Mouse (Mus musculus) right cerebral cortex, postnatal 25 days (tissue): ENCODE measurements around the gene Plk1.
A peak's percentile ranks its signal among the peaks of the same experiment; 100 is the strongest.

ENCODE experiments used
- DNase-seq: peaks from one replicate; pipeline ENCODE4 v3.0.0; 2022

The Plk1 gene

DNA sequence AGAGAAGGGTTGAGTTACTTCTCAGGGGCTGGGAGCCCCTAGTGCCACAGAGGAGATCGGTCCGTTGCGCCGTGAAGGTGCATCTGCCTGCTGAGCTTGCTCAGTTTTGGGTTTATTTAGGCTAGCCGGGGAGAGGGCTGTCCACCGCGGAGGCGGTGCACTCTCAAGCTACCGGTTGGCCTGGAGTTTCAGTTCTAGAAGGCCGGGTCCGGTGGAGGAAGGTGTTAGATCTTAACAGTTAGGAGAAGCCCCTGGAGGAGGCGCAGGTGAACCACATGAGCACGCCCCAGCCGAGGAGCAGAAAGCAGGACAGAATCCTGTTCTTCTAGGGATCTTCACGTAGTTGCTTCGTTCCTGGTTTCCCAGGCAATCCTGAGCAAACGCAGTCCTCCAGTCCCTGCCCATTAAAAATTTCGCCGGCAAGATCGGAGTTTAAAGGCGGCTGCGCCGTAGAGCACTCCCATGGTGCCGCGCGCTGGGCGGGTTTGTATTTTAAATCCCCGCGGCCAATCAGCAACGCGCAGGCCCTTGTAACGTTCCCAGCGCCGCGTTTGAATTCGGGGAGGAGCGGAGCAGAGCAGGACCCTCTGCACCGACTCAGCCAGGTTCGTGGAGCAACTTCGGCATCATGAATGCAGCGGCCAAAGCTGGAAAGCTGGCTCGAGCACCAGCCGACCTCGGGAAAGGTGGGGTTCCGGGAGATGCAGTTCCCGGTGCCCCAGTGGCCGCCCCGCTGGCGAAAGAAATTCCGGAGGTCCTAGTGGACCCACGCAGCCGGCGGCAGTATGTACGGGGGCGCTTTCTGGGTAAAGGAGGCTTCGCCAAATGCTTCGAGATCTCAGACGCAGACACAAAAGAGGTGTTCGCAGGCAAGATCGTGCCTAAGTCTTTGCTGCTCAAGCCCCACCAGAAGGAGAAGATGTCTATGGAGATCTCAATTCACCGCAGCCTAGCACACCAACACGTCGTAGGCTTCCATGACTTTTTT lies at the start of gene Plk1:
Gene Plk1, plus strand, starts transcription at position 525 of the 988 bp plus-strand sequence.
- DNase-seq: peak; percentile 82

- no peak for DNase-seq
Measured at GRCm38 (mm10) chr7:122123518-122123917, 35.7 kb upstream of the Plk1 start.

DNA sequence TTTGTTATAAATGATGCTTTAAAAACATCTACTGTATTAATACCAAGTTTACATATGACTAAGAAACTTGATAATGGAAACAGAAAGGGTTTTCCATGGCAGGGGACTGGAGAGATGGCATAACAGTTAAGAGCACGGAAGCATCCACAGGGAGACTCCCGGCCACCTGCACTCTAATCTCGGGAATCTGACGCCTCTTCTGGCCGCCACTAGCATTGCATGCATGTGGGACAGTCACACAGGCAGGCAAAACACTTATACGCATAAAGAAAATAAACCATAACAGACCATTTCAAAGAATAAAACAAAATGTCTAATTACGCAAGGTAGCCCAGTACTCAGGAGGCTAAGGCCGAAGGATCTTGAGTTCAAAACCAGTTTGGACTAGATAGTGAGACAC lies 33.6 kb upstream of the Plk1 start:
- no peak for DNase-seq

DNA sequence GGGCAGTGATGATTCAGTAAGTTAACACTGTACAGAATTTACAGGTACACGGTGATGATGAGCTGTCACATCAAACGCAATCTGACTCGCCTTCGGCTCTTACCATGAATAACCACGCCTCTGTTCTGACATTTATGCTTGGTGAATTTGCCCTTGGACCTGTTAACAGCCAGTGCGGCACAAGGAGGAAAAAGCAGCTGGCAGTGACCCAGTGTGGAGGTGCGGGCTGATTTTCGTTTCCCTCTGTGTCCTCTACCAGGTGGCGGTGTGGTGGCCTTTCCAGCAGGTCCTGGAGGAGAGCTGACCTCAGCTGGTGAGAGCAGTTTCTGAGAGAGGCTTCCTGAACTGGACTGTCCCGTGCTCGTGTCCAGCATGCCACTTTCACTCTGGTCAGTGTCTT lies 32.3 kb upstream of the Plk1 start:
- DNase-seq: no peak

GRCm38 (mm10) chr7:122131834-122132233 lies 27.4 kb upstream of the Plk1 start:
- no peak for DNase-seq

DNA sequence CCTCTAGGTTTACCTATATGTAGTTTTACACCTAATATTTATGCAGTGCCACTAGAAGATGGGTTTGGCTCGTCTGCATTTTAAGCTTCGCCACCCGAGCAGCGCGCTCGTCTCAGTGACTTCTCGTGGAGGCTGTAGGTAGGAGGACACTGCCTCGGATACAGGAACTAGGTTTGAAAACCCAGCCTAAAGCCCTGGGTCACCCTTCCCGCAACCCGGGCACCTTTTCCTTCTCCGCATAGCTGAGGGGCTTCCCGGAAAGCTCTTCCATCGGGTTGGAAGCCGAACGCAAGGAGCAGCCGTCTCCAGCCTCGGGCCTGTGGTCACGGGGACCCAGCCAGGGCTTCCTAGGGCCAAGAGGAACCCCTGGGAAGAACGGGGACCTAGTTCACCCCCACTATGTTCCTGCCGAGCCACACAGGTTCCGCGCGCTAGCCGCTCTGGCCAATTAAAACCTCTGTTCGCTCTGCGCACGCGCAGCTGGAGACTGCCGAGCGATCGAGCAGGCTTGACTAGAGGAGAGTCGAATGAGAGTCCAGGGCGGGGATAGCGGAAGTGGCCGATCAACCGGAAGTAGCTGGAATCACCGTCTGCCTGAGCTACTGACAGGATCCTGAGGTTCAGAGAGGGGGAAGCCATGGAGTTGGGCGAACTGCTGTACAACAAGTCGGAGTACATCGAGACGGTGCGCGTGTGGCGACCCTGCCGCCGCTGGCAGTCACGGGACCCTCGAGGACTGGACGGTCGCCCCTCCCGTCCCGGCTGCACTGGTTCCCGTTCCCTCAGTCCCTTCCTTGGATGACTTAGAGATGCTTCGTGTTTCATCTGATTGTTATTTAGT lies 26.5 kb upstream of the Plk1 start, which contains the start of the genes Palb2 and Dctn5:
Gene Palb2, minus strand, starts transcription at position 489 of the 841 bp plus-strand sequence.
Gene Dctn5, plus strand, starts transcription at position 545 of the 841 bp plus-strand sequence.
- peak; percentile 99 for DNase-seq

- no peak for DNase-seq
Measured at GRCm38 (mm10) chr7:122133338-122133625, 26.0 kb upstream of the Plk1 start.

- no peak for DNase-seq
Measured at GRCm38 (mm10) chr7:122135070-122135469, 24.2 kb upstream of the Plk1 start.

DNA sequence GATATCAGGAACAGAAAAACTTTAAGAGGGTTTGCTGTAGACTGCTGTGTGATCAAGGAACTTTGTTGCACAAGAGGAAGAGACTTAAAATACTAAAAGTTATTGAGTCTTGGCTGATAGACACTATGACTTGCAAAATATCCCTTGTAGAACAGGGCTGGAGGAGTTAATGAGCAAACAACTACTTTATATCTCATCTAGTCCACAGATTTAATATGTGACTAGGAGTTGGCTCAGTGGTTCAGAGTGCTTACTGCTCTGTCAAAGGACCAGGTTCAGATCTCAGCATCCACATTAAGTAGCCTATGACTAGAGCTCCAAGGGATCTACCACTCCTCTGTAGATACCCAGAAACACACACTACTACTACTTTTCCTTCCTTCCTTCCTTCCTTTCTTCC lies 22.2 kb upstream of the Plk1 start:
- DNase-seq: no peak

- DNase-seq: no peak
Measured at GRCm38 (mm10) chr7:122138190-122138589, 21.0 kb upstream of the Plk1 start.

DNA sequence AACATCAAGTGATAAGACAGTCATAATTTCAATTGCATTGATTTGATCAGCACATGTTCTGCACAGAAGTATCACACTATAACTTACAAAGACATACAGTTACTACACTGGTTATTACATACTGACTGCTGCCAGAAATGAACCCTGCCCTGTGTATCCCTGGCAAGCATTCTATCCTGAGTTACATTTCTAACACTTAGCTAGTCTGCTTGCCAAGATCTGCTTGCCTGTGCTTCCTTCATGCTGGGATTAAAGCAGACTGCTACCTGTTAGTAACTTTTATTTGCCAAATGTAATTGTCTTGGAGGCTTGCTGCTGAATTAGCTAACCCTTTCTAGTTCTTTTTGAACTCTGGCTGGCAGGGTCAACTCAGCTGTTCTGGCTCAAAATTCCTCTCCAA lies 18.2 kb upstream of the Plk1 start:
- DNase-seq: no peak

GRCm38 (mm10) chr7:122152473-122152872 lies 6.8 kb upstream of the Plk1 start:
- no peak for DNase-seq

GRCm38 (mm10) chr7:122158488-122158887 lies 751 bp upstream of the Plk1 start:
- no peak for DNase-seq

- no peak for DNase-seq
Measured at GRCm38 (mm10) chr7:122160037-122160436, 798 bp downstream of the Plk1 start.

DNA sequence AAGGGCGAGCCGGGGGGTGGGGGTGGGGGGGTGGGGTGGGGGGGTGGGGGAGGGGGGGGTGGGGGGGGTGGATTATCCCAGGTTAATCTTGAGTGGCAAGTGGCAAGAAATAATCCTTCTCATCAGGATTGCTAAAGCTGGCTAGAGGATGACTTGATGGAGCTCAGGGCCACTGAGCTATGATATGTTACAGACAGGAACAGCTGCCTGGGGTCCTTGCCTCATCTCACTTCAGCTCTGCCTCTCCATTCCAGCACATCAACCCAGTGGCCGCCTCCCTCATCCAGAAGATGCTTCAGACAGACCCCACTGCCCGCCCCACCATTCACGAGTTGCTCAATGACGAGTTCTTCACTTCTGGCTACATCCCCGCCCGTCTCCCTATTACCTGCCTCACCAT lies 4.5 kb downstream of the Plk1 start:
- no peak for DNase-seq

DNA sequence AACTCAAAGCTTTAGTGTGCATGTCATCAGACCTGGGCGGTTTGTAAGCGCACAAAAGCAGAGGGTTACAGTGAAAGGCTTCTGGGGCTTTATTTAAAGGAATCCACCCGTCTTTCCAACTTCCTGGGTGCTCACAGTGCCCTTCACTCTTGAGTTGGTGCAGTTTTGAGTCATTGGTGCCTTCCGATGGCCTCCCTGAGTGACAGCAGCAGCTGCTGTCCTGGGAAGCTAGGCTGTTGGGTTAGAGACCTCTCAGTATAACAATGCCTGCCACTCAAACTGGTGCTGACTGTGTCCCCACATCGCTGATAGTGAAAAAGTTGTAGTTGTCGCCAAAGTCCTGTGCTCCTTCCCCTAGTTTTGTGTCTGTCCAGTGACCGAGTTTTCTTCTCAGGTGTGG lies 8.0 kb downstream of the Plk1 start:
- DNase-seq: no peak

DNA sequence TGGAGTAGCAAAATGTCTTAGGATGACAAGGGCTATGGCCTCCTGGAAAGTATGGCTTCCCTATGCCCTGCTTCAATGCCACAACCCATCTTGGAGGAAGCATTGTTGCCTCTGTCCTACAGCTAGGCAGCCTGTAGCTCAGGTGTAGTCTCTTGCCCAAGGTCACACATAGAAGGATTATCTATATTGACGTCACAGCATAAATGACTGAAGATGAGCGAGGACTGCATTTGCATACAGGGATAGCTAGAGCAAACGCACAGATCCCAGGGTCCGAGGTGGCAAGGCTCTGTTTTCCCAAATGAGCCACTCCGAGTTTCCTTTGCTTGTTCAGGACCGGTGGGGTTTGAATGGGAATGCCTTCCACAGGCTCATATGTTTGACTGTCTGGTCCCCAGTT lies 11.5 kb downstream of the Plk1 start:
- DNase-seq: no peak

DNA sequence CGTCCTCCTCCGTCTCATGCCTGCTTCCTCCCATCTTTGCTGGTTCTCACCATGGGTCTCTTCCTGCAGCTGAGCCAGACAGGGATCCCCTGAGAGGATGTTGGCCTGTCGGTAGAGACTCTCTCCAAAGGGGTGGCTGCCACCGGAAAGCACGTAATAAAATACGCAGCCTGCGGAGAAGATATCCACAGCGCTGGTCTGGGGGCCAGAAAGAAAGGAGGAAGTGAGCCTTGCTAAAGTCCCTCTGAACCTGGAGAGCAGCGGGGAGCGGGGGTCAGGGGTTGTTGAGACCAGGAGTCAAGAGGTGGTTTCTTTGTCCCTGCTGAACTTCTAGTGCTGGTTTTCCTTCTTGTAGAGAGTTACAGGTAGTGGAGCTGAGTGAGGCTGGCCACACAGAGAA lies 12.4 kb downstream of the Plk1 start:
- DNase-seq: no peak

- no peak for DNase-seq
Measured at GRCm38 (mm10) chr7:122180720-122181119, 21.5 kb downstream of the Plk1 start.

DNA sequence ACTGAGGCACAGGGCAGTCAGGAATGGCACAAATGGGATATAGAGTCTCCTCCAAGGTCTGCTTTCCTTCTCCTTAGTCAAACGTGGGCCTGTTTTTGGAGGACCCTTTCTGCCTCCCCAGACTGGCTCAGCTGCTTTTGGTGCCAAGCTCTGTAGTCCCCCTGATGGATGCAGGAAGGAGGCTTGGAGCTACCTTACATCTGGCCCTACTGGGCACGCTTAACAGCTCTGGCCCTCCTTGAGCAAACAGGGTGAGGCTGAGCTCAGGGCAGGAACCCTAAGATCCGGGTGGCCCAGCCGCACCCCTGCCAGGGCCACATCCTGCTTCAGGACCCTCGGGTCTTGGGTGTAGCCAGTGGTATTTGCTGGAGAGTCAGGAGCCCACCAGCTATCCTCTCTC lies 25.3 kb downstream of the Plk1 start:
- no peak for DNase-seq

- DNase-seq: no peak
Measured at GRCm38 (mm10) chr7:122186043-122186442, 26.8 kb downstream of the Plk1 start, which contains the start of gene Ern2. Gene Ern2, minus strand, starts transcription at chr7:122186207.

- DNase-seq: no peak
Measured at GRCm38 (mm10) chr7:122189484-122189883, 30.2 kb downstream of the Plk1 start.

DNA sequence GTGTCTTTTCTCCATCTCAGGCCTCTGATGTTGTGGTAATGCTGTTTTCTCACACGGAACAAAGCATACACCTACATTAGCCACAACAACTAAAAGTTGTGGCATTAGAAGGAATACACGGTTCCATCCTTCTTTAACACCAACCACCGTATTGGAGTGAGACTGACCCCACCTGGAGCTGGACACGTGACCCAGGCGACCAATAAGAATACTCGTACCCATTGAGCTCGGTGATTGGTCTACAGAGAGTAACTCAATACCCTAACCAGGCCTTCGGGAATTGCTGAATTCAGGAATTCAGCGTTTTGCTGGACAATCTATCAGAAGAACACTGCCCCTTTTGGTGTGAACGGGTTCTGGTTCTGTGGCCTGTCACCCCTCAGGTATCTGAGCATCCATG lies 31.9 kb downstream of the Plk1 start:
- DNase-seq: no peak

- no peak for DNase-seq
Measured at GRCm38 (mm10) chr7:122193919-122194318, 34.7 kb downstream of the Plk1 start.
